20 mouse cellular contexts compared by ENCODE assay signal in genomic region chr12:73625277-73626032, GRCm38 (mm10). TPM values are rescaled to one million over a fixed set of nuclear protein-coding genes. Genes with fewer than 3 reads are reported as not detected.
DNase-seq lines count a peak whose midpoint lies in the region; ATAC-seq lines count a peak whose summit lies in the region.
"Had no signal": no experiment of that assay in that cellular context is flagged by ENCODE, and none has a peak within 500 bp of the region (broad histone marks: within the 10 kb centered on the region; RNA-seq: fewer than 3 reads in every experiment).

No protein-coding gene starts in this region.

- H3K4me1 ChIP-seq in liver, embryonic 11.5 days (replicated peaks; ENCODE audit: control insufficient read depth, insufficient read depth, low read length) = no peaks in the 10 kb centered on the region
- H3K4me1 ChIP-seq: forebrain, embryonic 15.5 days; hindbrain, embryonic 12.5 days; intestine, embryonic 15.5 days had no signal

- no peak overlapping the region for H3K4me2 ChIP-seq in liver, embryonic 11.5 days
- H3K4me2 ChIP-seq: embryonic facial prominence, embryonic 12.5 days; forebrain, embryonic 15.5 days; hindbrain, embryonic 12.5 days; intestine, embryonic 15.5 days had no signal

- no peak overlapping the region for H3K27ac ChIP-seq in liver, embryonic 11.5 days (ENCODE audit: low read depth, low read length)
- H3K27ac ChIP-seq: embryonic facial prominence, embryonic 12.5 days; forebrain, embryonic 15.5 days; heart, embryonic 10.5 days; hindbrain, embryonic 12.5 days; intestine, embryonic 15.5 days had no signal

- WGBS in liver, embryonic 11.5 days = 79% methylated on average over 6 of the region's 6 CpGs

- DNase-seq in liver, embryonic 11.5 days (ENCODE audit: low spot score) = no peak
- no peak for DNase-seq in left cerebral cortex, adult 18-20 months (ENCODE audit: low spot score in 2 of 2)
- DNase-seq in kidney, postnatal 25 days = no peak
- DNase-seq: adrenal gland, postnatal 14 days; cerebellum, adult 18-20 months; cerebellum, adult 9-11 months; gastrocnemius, postnatal 36 days; heart, adult 18-20 months; heart, postnatal 10 days; heart, postnatal 4 days had no signal

- H3K4me3 ChIP-seq in liver, embryonic 11.5 days (ENCODE audit: low read depth, low read length) = no peak overlapping the region
- H3K4me3 ChIP-seq: embryonic facial prominence, embryonic 12.5 days; forebrain, embryonic 15.5 days; heart, embryonic 10.5 days; hindbrain, embryonic 12.5 days; intestine, embryonic 15.5 days had no signal

- H3K9ac ChIP-seq in liver, embryonic 11.5 days (ENCODE audit: low read depth, low read length) = no peak overlapping the region
- H3K9ac ChIP-seq: embryonic facial prominence, embryonic 12.5 days; forebrain, embryonic 15.5 days; hindbrain, embryonic 12.5 days; intestine, embryonic 15.5 days had no signal

- no peaks in the 10 kb centered on the region for H3K9me3 ChIP-seq in liver, embryonic 11.5 days (ENCODE audit: control insufficient read depth, low read length)
- H3K9me3 ChIP-seq: embryonic facial prominence, embryonic 12.5 days; forebrain, embryonic 15.5 days; heart, embryonic 10.5 days; hindbrain, embryonic 12.5 days; intestine, embryonic 15.5 days had no signal

- no peaks in the 10 kb centered on the region for H3K27me3 ChIP-seq in liver, embryonic 11.5 days (replicated peaks; ENCODE audit: control insufficient read depth, insufficient read depth, low read length)
- H3K27me3 ChIP-seq: embryonic facial prominence, embryonic 12.5 days; forebrain, embryonic 15.5 days; hindbrain, embryonic 12.5 days; intestine, embryonic 15.5 days had no signal

- ATAC-seq in CD4-positive, CD25-positive, alpha-beta regulatory T cell, adult 4 months = peak; percentile 61
- peak; percentile 55 for ATAC-seq in activated CD4-positive, CD25-positive, alpha-beta regulatory T cell, adult 4 months
- ATAC-seq in megakaryocyte, adult 5-6 weeks (ENCODE audit: poor library complexity, severe bottlenecking) = peak; percentile 40; the same call in 1 of the 2 replicates
- ATAC-seq in liver, embryonic 11.5 days (replicated peaks; ENCODE audit: low FRiP score) = no peak
- ATAC-seq in cerebellum, adult (ENCODE audit: insufficient number of reproducible peaks, low FRiP score, low TSS enrichment) = no peak
- ATAC-seq: forebrain, embryonic 15.5 days; hindbrain, embryonic 16.5 days; intestine, embryonic 15.5 days had no signal

- H3K36me3 ChIP-seq in liver, embryonic 11.5 days (ENCODE audit: control insufficient read depth, insufficient read depth, low read length) = no peaks in the 10 kb centered on the region
- H3K36me3 ChIP-seq: embryonic facial prominence, embryonic 12.5 days; forebrain, embryonic 15.5 days; heart, embryonic 10.5 days; hindbrain, embryonic 12.5 days; intestine, embryonic 15.5 days had no signal

RNA-seq across cellular contexts. Expression of gene Prkch, which starts 40.9 kb away (rescaled TPM):
- 10 to 100 TPM; 73.0 to 76.1 TPM for polyA plus RNA-seq in CD4-positive, CD25-positive, alpha-beta regulatory T cell, adult 4 months (2017; shearing (Covaris generic))
- polyA plus RNA-seq in activated CD4-positive, CD25-positive, alpha-beta regulatory T cell, adult 4 months (2017; shearing (Covaris generic)) = 10 to 100 TPM; 80.9 to 82.1 TPM
- 15.5 and 15.6 TPM in 2 replicates for total RNA-seq in megakaryocyte, adult 5-6 weeks (2015)
- total RNA-seq in megakaryocyte, adult 5-6 weeks (2017) = 14.0 and 14.1 TPM in 2 replicates
- 5.7 and 6.4 TPM in 2 replicates for polyA plus RNA-seq in liver, embryonic 11.5 days (2014; fragmentation: Nextera tagmentation; extraction: Ambion mirVana)
- 1 to 10 TPM; 4.8 to 5.6 TPM for total RNA-seq in left cerebral cortex, adult 18-20 months (2021)

Comparison
In these comparisons a context has a peak if more than half of its experiments do, and no peak if none do; other contexts are left out.
1. ATAC-seq: peak in CD4-positive, CD25-positive, alpha-beta regulatory T cell, adult 4 months (single experiment), activated CD4-positive, CD25-positive, alpha-beta regulatory T cell, adult 4 months (single experiment) and megakaryocyte, adult 5-6 weeks (single experiment); none in liver, embryonic 11.5 days (single experiment) and cerebellum, adult (single experiment).
2. RNA of gene Prkch, which starts 40.9 kb away (polyA plus RNA-seq): 80.9 to 82.1 TPM in activated CD4-positive, CD25-positive, alpha-beta regulatory T cell, adult 4 months and 73.0 to 76.1 TPM in CD4-positive, CD25-positive, alpha-beta regulatory T cell, adult 4 months; 5.7 to 6.4 TPM in liver, embryonic 11.5 days; every median in the first group is over 10 times any median in the second.